Mouse (Mus musculus) cerebellum, adult 2 months (tissue): Measurements from ENCODE around the gene Zbtb16.

Experiments used
- CTCF ChIP-seq: fragments of 200-500 bp; IDR thresholded peaks from 2 replicates; pipeline ENCODE4 v1.5.1; 2011; ENCODE audit warnings: low read depth, mild to moderate bottlenecking, control low read depth, low read length, moderate library complexity, borderline replicate concordance; ENCODE audit not compliant: insufficient read depth
- POLR2A ChIP-seq: fragments of 200-500 bp; IDR thresholded peaks from 2 replicates; pipeline ENCODE4 v1.6.1; 2011; ENCODE audit warnings: low read length, control low read depth, borderline replicate concordance; ENCODE audit not compliant: insufficient read depth

- TF ChIP-seq CTCF (no peak), POLR2A (no peak)
Measured at GRCm38 (mm10) chr9:48711296-48711781, 124.7 kb downstream of the Zbtb16 start.
